Mouse (Mus musculus) left cerebral cortex, postnatal 25 days (tissue): Measurements from ENCODE around the gene Sp2. TPM values are rescaled to one million over a fixed set of nuclear protein-coding genes. Genes with fewer than 3 reads are reported as not detected.

Experiments used
- DNase-seq, 2 experiments: peaks; one replicate each; pipeline ENCODE4 v3.0.0; 2022; ENCODE audit warnings: low spot score in 2 of 2, mixed read lengths in 1 of 2
- intact Hi-C: fragments of 180-260 bp; cut with DNase I; formaldehyde crosslinking; loops from one replicate; pipeline ENCODE4 v1.15.1; 2025
- total RNA-seq, 2 experiments: library from RNA; stranded (reverse); gene quantifications; 2 replicates each; pipeline ENCODE4 v1.2.3; 2021

The Sp2 gene
- total RNA-seq, 2 experiments from 2014 or later: 12.8 to 13.5 TPM

- intact Hi-C loops: loop anchor here (5.0 kb wide), 1 partner anchor 58 kb away; the partner anchor contains the start of gene Cdk5rap3
- DNase-seq: no peak
These were observed 7.0 kb downstream of the Sp2 start for GRCm38 (mm10) chr11:96975511-96976378.

- no peak for DNase-seq
- intact Hi-C loops: loop anchor here (5.0 kb wide), 1 partner anchor 58 kb away; the partner anchor contains the start of gene Cdk5rap3
These were observed 7.9 kb downstream of the Sp2 start for GRCm38 (mm10) chr11:96974813-96975212.

GRCm38 (mm10) chr11:96973426-96973964, 9.3 kb downstream of the Sp2 start:
- intact Hi-C loops: no loop called here
- DNase-seq: no peak

- intact Hi-C loops: no loop called here
- DNase-seq: no peak
These were observed 9.9 kb downstream of the Sp2 start for GRCm38 (mm10) chr11:96972906-96973305.

- DNase-seq: no peak
- intact Hi-C loops: no loop called here
These were observed 12.4 kb downstream of the Sp2 start for GRCm38 (mm10) chr11:96970341-96970740.

- intact Hi-C loops: no loop called here
- DNase-seq: peak; percentile 42 to 74
These were observed 13.0 kb downstream of the Sp2 start for GRCm38 (mm10) chr11:96969746-96970145.

- intact Hi-C loops: no loop called here
These were observed 13.5 kb downstream of the Sp2 start for GRCm38 (mm10) chr11:96969280-96969722.

GRCm38 (mm10) chr11:96968476-96968875, 14.3 kb downstream of the Sp2 start:
- intact Hi-C loops: no loop called here

More at GRCm38 (mm10) chr11:96969280-96969722, 13.5 kb downstream of the Sp2 start:
- no peak for DNase-seq

GRCm38 (mm10) chr11:96967544-96968269, 15.1 kb downstream of the Sp2 start:
- intact Hi-C loops: no loop called here
- DNase-seq: no peak

More at GRCm38 (mm10) chr11:96968476-96968875, 14.3 kb downstream of the Sp2 start:
- DNase-seq: no peak

GRCm38 (mm10) chr11:96966914-96967543, 15.7 kb downstream of the Sp2 start:
- no peak for DNase-seq
- intact Hi-C loops: no loop called here

- DNase-seq: no peak
- intact Hi-C loops: no loop called here
These were observed 16.6 kb downstream of the Sp2 start for GRCm38 (mm10) chr11:96966172-96966571.

GRCm38 (mm10) chr11:96963580-96963979, 19.2 kb downstream of the Sp2 start:
- peak; percentile 86 to 92 for DNase-seq
- intact Hi-C loops: loop anchor here (1.0 to 5.0 kb wide), 2 partner anchors 47 to 96 kb away; partner anchors contain the start of gene Cdk5rap3

- intact Hi-C loops: no loop called here
These were observed 25.5 kb downstream of the Sp2 start for GRCm38 (mm10) chr11:96957061-96957805.

GRCm38 (mm10) chr11:96956009-96956724, 26.6 kb downstream of the Sp2 start:
- DNase-seq: no peak
- intact Hi-C loops: no loop called here

More at GRCm38 (mm10) chr11:96957061-96957805, 25.5 kb downstream of the Sp2 start:
- DNase-seq: no peak

GRCm38 (mm10) chr11:96955094-96955493, 27.7 kb downstream of the Sp2 start:
- intact Hi-C loops: no loop called here
- DNase-seq: no peak

- intact Hi-C loops: no loop called here
- DNase-seq: no peak
These were observed 29.9 kb downstream of the Sp2 start for GRCm38 (mm10) chr11:96952896-96953295.

- DNase-seq: peak in 1 of 2 experiments; percentile 56
- intact Hi-C loops: no loop called here
These were observed 30.3 kb downstream of the Sp2 start for GRCm38 (mm10) chr11:96952426-96952825.

- intact Hi-C loops: no loop called here
- no peak for DNase-seq
These were observed 32.0 kb downstream of the Sp2 start for GRCm38 (mm10) chr11:96950767-96951166.
